Mouse (Mus musculus) ES-E14 (cell line): ENCODE measurements around the gene Shroom4. TPM values are rescaled to one million over a fixed set of nuclear protein-coding genes. Genes with fewer than 3 reads are reported as not detected.
"Not testable (repeated sequence)": the region's sequence is repeated elsewhere in the genome, so short reads cannot be mapped to it uniquely, and the experiment has no call there.

ENCODE experiments used
- DNase-seq: peaks from one replicate; pipeline ENCODE4 v3.0.0-alpha.2; 2013; ENCODE audit warnings: low read depth, low spot score
- H3K27ac ChIP-seq: 2 replicates; pipeline ENCODE4 v1.5.1; 2012; ENCODE audit warnings: low read depth, mild to moderate bottlenecking, low read length, moderate library complexity, mixed read lengths; ENCODE audit not compliant: poor library complexity, insufficient read depth, severe bottlenecking
- H3K36me3 ChIP-seq: 2 replicates; pipeline ENCODE4 v1.6.1; 2012; ENCODE audit warnings: mild to moderate bottlenecking, low read length, moderate library complexity, mixed read lengths; ENCODE audit not compliant: control insufficient read depth, poor library complexity, insufficient read depth, severe bottlenecking
- H3K4me1 ChIP-seq, 2 experiments: fragments of 150-350 bp in 1 of 2; sonication (generic) in 1 of 2; 2 replicates each; pipeline ENCODE4 v1.6.1; 2012; ENCODE audit warnings: low read length in 2 of 2, mild to moderate bottlenecking in 1 of 2, mixed read lengths in 1 of 2; ENCODE audit not compliant: control insufficient read depth in 2 of 2, insufficient read depth in 2 of 2, poor library complexity in 1 of 2
- H3K4me3 ChIP-seq, 2 experiments: fragments of 150-350 bp in 1 of 2; sonication (generic) in 1 of 2; 2 replicates each; pipeline ENCODE4 v1.5.1; 2012; ENCODE audit warnings: low read length in 2 of 2, low read depth in 1 of 2, mild to moderate bottlenecking in 1 of 2, mixed read lengths in 1 of 2; ENCODE audit not compliant: insufficient read depth in 1 of 2, poor library complexity in 1 of 2, severe bottlenecking in 1 of 2
- H3K9ac ChIP-seq: 2 replicates; pipeline ENCODE4 v1.6.1; 2012; ENCODE audit warnings: low read depth, mild to moderate bottlenecking, low read length, mixed read lengths; ENCODE audit not compliant: poor library complexity, insufficient read depth, severe bottlenecking
- H3K9me3 ChIP-seq: fragments of 150-350 bp; sonication (generic); 2 replicates; pipeline ENCODE4 v1.6.1; 2012; ENCODE audit warnings: low read depth, mild to moderate bottlenecking, low read length; ENCODE audit not compliant: control insufficient read depth, insufficient read depth
- CHD2 ChIP-seq: IDR thresholded peaks from 2 replicates; pipeline ENCODE4 v1.6.1; 2014; ENCODE audit warnings: mild to moderate bottlenecking, low read depth, low read length, inconsistent platforms
- HCFC1 ChIP-seq: IDR thresholded peaks from 2 replicates; pipeline ENCODE4 v1.6.1; 2012; ENCODE audit warnings: low read length, inconsistent platforms, borderline replicate concordance; ENCODE audit not compliant: insufficient read depth
- MAFK ChIP-seq: IDR thresholded peaks from 2 replicates; pipeline ENCODE4 v1.6.1; 2014; ENCODE audit warnings: mild to moderate bottlenecking, low read depth, low read length, inconsistent platforms; ENCODE audit not compliant: insufficient read depth
- ZC3H11A ChIP-seq: IDR thresholded peaks from 2 replicates; pipeline ENCODE4 v1.6.1; 2012; ENCODE audit warnings: low read depth, mild to moderate bottlenecking, inconsistent platforms, low read length, borderline replicate concordance
- ZNF384 ChIP-seq: IDR thresholded peaks from 2 replicates; pipeline ENCODE4 v1.6.1; 2012; ENCODE audit warnings: low read depth, low read length, inconsistent platforms
- in situ Hi-C, 2 experiments: fragments of 600-800 bp; cut with MboI; formaldehyde crosslinking; loops; one replicate each; pipeline ENCODE4 v1.15.1; 2025; ENCODE audit warnings: low sequenced_read_pairs in 2 of 2, inconsistent platforms in 1 of 2; ENCODE audit not compliant: unreplicated experiment in 2 of 2
- total RNA-seq: library from RNA; depleted of rRNA; stranded (reverse); fragments of 300-350 nt; gene quantifications from 2 replicates; pipeline ENCODE4 v1.2.3, GENCODE M21; 2012

Gene Shroom4
- total RNA-seq, 1 experiment: 12.7 TPM

GRCm38 (mm10) chrX:6435260-6435659, 35.6 kb downstream of the Shroom4 start:
- in situ Hi-C loops: no loop called here

DNA sequence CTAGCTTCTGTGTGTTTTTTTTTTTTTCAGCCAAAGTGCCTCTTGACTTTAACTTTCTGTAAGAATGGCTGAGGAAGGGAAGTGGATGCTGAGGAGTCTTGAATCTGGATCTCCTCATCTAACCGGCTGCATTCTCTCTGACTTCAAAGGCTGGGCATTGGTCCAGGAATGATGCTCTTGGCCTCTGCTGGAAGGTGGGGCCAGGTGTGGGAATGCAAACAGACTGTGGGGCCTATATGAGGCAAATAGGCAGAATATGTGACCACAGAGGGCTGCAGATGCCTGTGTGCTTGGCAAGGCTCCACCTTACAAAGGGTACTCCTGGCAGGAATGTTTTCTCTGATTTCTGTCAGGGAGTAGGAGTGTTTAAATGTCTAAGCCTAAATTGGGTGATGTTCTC, 46.8 kb downstream of the Shroom4 start:
- Histone ChIP-seq H3K27ac (no peak overlapping the region), H3K9ac (no peak overlapping the region), H3K4me3 (no peak overlapping the region), H3K4me1 (peaks cover 0 to 3% of the 10 kb centered on the region in 2 experiments; a peak in 1 of 4 replicates), H3K9me3 (no peaks in the 10 kb centered on the region), H3K36me3 (no peaks in the 10 kb centered on the region)
- no peak for TF ChIP-seq CHD2
- no peak for TF ChIP-seq ZC3H11A
- TF ChIP-seq HCFC1: no peak
- no peak for TF ChIP-seq ZNF384
- no peak for TF ChIP-seq MAFK
- no peak for DNase-seq
- in situ Hi-C loops: no loop called here

More at GRCm38 (mm10) chrX:6435260-6435659, 35.6 kb downstream of the Shroom4 start:
- H3K4me1 ChIP-seq: no peaks in the 10 kb centered on the region
- H3K36me3 ChIP-seq: no peaks in the 10 kb centered on the region
- H3K9ac ChIP-seq: no peak overlapping the region
- no peak overlapping the region for H3K4me3 ChIP-seq
- TF ChIP-seq ZC3H11A (no peak), ZNF384 (no peak), MAFK (no peak), CHD2 (no peak), HCFC1 (no peak)
- DNase-seq: no peak
- H3K9me3 ChIP-seq: no peaks in the 10 kb centered on the region
- no peak overlapping the region for H3K27ac ChIP-seq

DNA sequence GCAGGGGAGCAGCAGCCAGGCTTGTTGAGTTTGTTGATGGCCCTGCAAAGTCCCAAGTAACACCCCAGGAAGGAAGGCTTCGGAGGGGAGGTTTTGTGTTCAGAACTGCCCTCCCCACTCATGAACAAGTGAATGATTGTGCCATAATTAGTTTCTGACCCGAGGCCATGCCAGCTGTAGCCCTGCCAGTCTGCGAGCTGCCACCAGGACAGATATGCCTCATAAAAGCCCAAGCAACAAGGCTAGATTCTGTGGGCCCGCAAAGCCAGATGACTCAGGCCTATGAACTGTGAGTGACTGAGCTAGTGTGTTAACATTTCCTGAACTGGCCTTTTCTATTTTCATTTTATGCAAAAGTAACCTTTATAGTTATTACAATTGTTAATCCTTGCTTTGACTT, 48.3 kb downstream of the Shroom4 start:
- in situ Hi-C loops: no loop called here
- H3K4me1 ChIP-seq: peaks cover 0 to 3% of the 10 kb centered on the region in 2 experiments; a peak in 1 of 4 replicates
- H3K9me3 ChIP-seq: no peaks in the 10 kb centered on the region
- H3K4me3 ChIP-seq: no peak overlapping the region
- no peaks in the 10 kb centered on the region for H3K36me3 ChIP-seq
- H3K27ac ChIP-seq: no peak overlapping the region
- DNase-seq: no peak
- TF ChIP-seq HCFC1 (no peak), ZNF384 (no peak)
- no peak overlapping the region for H3K9ac ChIP-seq

DNA sequence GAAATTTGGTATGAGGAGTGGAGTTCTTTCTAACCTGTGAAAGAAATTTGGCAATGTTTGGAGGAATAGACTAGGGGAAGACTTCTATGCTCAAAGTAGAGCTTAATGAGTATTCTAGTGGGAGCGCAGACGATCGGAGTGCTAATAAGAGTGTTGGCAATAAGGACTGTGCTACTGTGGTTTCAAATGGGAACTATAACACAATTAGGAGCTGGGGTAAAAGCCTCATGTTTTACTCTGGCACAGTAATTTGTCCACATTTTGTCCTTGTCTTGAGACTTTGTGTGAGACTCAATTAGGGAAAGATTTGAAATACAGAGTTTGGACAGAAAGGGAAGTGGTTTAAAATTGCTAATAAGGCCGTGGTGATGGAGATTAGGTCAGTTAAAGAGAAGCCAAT, 53.6 kb downstream of the Shroom4 start:
- no peak for DNase-seq
- no peak overlapping the region for H3K9ac ChIP-seq
- H3K36me3 ChIP-seq: no peaks in the 10 kb centered on the region
- in situ Hi-C loops: no loop called here
- H3K4me3 ChIP-seq: no peak overlapping the region
- TF ChIP-seq HCFC1 (no peak), ZC3H11A (no peak), ZNF384 (no peak), CHD2 (no peak), MAFK (no peak)
- no peaks in the 10 kb centered on the region for H3K4me1 ChIP-seq
- H3K9me3 ChIP-seq: no peaks in the 10 kb centered on the region
- H3K27ac ChIP-seq: no peak overlapping the region

GRCm38 (mm10) chrX:6469251-6469650, 69.6 kb downstream of the Shroom4 start:
- H3K9me3 ChIP-seq, H3K4me3 ChIP-seq, H3K27ac ChIP-seq, H3K4me1 ChIP-seq, in situ Hi-C loops, DNase-seq, H3K9ac ChIP-seq, H3K36me3 ChIP-seq: not testable (repeated sequence)

DNA sequence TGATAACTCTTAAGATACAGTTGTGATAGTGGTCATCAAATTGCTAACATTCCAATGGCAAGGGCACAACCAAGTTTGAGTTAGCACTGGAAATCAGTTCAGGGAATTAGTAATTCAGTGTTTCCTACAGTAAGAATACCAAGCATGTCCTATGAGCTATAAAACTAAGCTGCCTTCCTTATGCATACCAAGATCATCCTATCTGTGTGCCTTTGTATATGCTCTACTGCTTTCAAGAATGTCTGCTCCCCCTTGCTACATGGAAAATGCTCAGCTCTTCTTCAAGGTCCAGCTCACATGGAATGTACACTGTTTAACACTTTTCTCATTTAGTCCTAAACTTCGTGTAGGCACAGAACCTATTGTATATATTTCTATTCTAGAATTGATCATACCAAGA, 72.9 kb downstream of the Shroom4 start:
- H3K27ac ChIP-seq, H3K36me3 ChIP-seq, H3K4me1 ChIP-seq, H3K9me3 ChIP-seq, DNase-seq, in situ Hi-C loops, H3K4me3 ChIP-seq, H3K9ac ChIP-seq: not testable (repeated sequence)
